Mouse (Mus musculus) layer of hippocampus, postnatal 25 days (tissue): ENCODE measurements at regions not wholly inside any gene's neighbourhood (a gene's known extent, or its start where the extent isn't known, plus 50 kb on each side); places are given as distances from the start of the nearest gene placed in this dataset.
"Not testable (repeated sequence)": the region's sequence is repeated elsewhere in the genome, so short reads cannot be mapped to it uniquely, and the experiment has no call there.

Source experiments
- DNase-seq, 2 experiments: peaks; one replicate each; pipeline ENCODE4 v3.0.0; 2022; ENCODE audit warnings: mixed read lengths in 2 of 2, low spot score in 1 of 2; ENCODE audit errors: extremely low spot score in 1 of 2

- DNase-seq: no peak
Observed at GRCm38 (mm10) chr15:59737247-59737646, 279.2 kb downstream of the 4933412E24Rik start.

- no peak for DNase-seq
Observed at GRCm38 (mm10) chr15:59734376-59734775, 282.0 kb downstream of the 4933412E24Rik start.

- DNase-seq: no peak
Observed at GRCm38 (mm10) chr15:59733932-59734331, 282.5 kb downstream of the 4933412E24Rik start.

- no peak for DNase-seq
Observed at GRCm38 (mm10) chr15:59733031-59733810, 283.2 kb downstream of the 4933412E24Rik start.

- no peak for DNase-seq
Observed at GRCm38 (mm10) chr15:59731129-59731528, 285.3 kb downstream of the 4933412E24Rik start.

- DNase-seq: no peak
Observed at GRCm38 (mm10) chr15:59728817-59729560, 287.4 kb downstream of the 4933412E24Rik start.

GRCm38 (mm10) chr15:59728131-59728601 lies 288.2 kb downstream of the 4933412E24Rik start:
- DNase-seq: no peak

- no peak for DNase-seq
Observed at GRCm38 (mm10) chr15:59725881-59726280, 290.5 kb downstream of the 4933412E24Rik start.

GRCm38 (mm10) chr15:59722661-59723413 lies 293.6 kb downstream of the 4933412E24Rik start:
- no peak for DNase-seq

GRCm38 (mm10) chr15:59721420-59721819 lies 295.0 kb downstream of the 4933412E24Rik start:
- no peak for DNase-seq

GRCm38 (mm10) chr15:59721018-59721417 lies 295.4 kb downstream of the 4933412E24Rik start:
- DNase-seq: no peak

GRCm38 (mm10) chr15:59720149-59720548 lies 296.3 kb downstream of the 4933412E24Rik start:
- DNase-seq: no peak

GRCm38 (mm10) chr15:59719383-59720128 lies 296.9 kb downstream of the 4933412E24Rik start:
- DNase-seq: not testable (repeated sequence)

- no peak for DNase-seq
Observed at GRCm38 (mm10) chr15:59716872-59717271, 299.5 kb downstream of the 4933412E24Rik start.

- no peak for DNase-seq
Observed at GRCm38 (mm10) chr15:59715951-59716350, 300.5 kb downstream of the 4933412E24Rik start.

- DNase-seq: no peak
Observed at GRCm38 (mm10) chr15:59713965-59714739, 302.3 kb downstream of the 4933412E24Rik start.

- no peak for DNase-seq
Observed at GRCm38 (mm10) chr15:59712077-59712752, 304.2 kb downstream of the 4933412E24Rik start.

GRCm38 (mm10) chr15:59709925-59710324 lies 306.5 kb downstream of the 4933412E24Rik start:
- DNase-seq: no peak

- no peak for DNase-seq
Observed at GRCm38 (mm10) chr15:59708402-59708801, 308.0 kb downstream of the 4933412E24Rik start.
